Mouse (Mus musculus) embryonic facial prominence, embryonic 13.5 days (tissue): ENCODE data around the gene Stard7. TPM values are rescaled to one million over a fixed set of nuclear protein-coding genes. Genes with fewer than 3 reads are reported as not detected.

Source experiments
- ATAC-seq: fragments of 200-750 bp; cut with Nextera tagmentation; 2 replicates; pipeline ENCODE4 v1.8.0; 2017; ENCODE audit warnings: low read depth; ENCODE audit not compliant: insufficient number of reproducible peaks, insufficient read depth, low FRiP score, low TSS enrichment
- H3K27ac ChIP-seq: fragments of 300-500 bp; sonication (generic); 2 replicates; pipeline ENCODE4 v1.5.1; 2015; ENCODE audit warnings: moderate library complexity, mild to moderate bottlenecking, inconsistent platforms
- H3K27me3 ChIP-seq: fragments of 300-500 bp; sonication (generic); 2 replicates; pipeline ENCODE4 v1.6.1; 2015; ENCODE audit warnings: mild to moderate bottlenecking, inconsistent platforms
- H3K36me3 ChIP-seq: fragments of 300-500 bp; sonication (generic); 2 replicates; pipeline ENCODE4 v1.6.1; 2015; ENCODE audit warnings: mild to moderate bottlenecking, inconsistent platforms
- H3K4me1 ChIP-seq: fragments of 300-500 bp; sonication (generic); 2 replicates; pipeline ENCODE4 v1.6.1; 2015; ENCODE audit warnings: inconsistent platforms
- H3K4me2 ChIP-seq: fragments of 300-500 bp; sonication (generic); 2 replicates; pipeline ENCODE4 v1.6.1; 2015; ENCODE audit warnings: moderate library complexity, mild to moderate bottlenecking, inconsistent platforms
- H3K4me3 ChIP-seq: fragments of 300-500 bp; sonication (generic); 2 replicates; pipeline ENCODE4 v1.5.1; 2015; ENCODE audit warnings: mild to moderate bottlenecking, inconsistent platforms
- H3K9ac ChIP-seq: fragments of 300-500 bp; sonication (generic); 2 replicates; pipeline ENCODE4 v1.6.1; 2015; ENCODE audit warnings: mild to moderate bottlenecking, inconsistent platforms
- H3K9me3 ChIP-seq: fragments of 300-500 bp; sonication (generic); 2 replicates; pipeline ENCODE4 v1.6.1; 2016; ENCODE audit warnings: inconsistent platforms
- WGBS: fragments of 180-500 bp; shearing (Covaris S2); methylation state at CpG from one replicate; pipeline ENCODE4 v1.1.7; 2015; ENCODE audit warnings: mixed read lengths; 5-methylcytosine and 5-hydroxymethylcytosine counted together
- polyA plus RNA-seq: library from polyadenylated mRNA; unstranded; fragments of >200 nt; fragmentation: Nextera tagmentation; extraction: Ambion mirVana; gene quantifications from 2 replicates; pipeline ENCODE4 v1.2.1, GENCODE M21; 2015

Gene Stard7
- polyA plus RNA-seq, 1 experiment from 2014 or later, result 69.1 TPM

- no peak for ATAC-seq
- H3K4me3 ChIP-seq, result no peak overlapping the region
- H3K9ac ChIP-seq, result no peak overlapping the region
- peaks cover 42% of the 10 kb centered on the region for H3K27me3 ChIP-seq
- peaks cover 15% of the 10 kb centered on the region for H3K4me1 ChIP-seq
- no peaks in the 10 kb centered on the region for H3K36me3 ChIP-seq
- WGBS, result 80% methylated on average over 6 of the region's 6 CpGs
- H3K9me3 ChIP-seq, result no peaks in the 10 kb centered on the region
- no peak overlapping the region for H3K4me2 ChIP-seq
- no peak overlapping the region for H3K27ac ChIP-seq
These were observed 69.2 kb downstream of the Stard7 start for GRCm38 (mm10) chr2:127339262-127339661.

DNA sequence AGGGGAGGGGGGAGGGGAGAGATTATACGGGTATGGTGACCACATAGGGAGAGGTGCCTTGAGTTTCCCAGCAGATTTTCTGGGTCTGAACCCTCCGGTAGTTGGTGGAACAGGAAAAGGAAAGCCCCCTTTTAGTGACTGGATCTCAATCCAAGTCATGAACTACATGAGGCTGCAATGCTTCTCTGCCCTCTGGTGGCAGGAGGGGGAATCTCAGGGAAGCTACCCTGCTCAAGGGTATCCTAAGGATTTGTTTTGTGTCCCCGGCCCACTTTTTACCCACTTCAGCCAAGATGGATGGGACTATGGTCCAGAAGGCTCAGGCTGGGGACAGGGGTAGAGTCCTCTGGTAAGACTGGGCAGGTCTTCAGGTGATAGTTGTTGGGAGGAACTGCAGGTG is 71.1 kb downstream of the Stard7 start:
- peaks cover 23% of the 10 kb centered on the region for H3K27me3 ChIP-seq
- no peak overlapping the region for H3K27ac ChIP-seq
- no peaks in the 10 kb centered on the region for H3K36me3 ChIP-seq
- no peak overlapping the region for H3K4me3 ChIP-seq
- H3K4me2 ChIP-seq, result no peak overlapping the region
- H3K9ac ChIP-seq, result no peak overlapping the region
- no peaks in the 10 kb centered on the region for H3K9me3 ChIP-seq
- no peak for ATAC-seq
- H3K4me1 ChIP-seq, result no peaks in the 10 kb centered on the region
- WGBS, result 12% methylated on average over 3 of the region's 3 CpGs

DNA sequence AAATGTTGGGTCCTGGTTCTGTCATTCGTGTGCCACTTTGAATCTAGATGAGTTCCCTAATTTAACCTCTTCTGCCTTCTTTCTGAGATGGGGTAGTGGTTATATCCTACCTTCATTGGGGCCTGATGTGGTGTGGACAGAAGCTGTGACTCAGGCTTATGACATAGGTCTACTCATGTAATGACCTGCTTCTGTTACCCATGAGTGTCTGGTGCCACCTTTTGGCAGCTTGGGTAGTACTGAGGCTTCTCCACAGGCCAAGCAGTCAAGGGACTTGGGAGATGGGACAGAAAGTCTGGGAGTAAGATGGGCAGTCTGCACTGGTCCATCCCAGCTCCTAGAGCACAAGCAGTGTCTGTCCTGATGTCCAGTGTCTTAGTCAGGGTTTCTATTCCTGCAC is 76.3 kb downstream of the Stard7 start:
- Histone ChIP-seq H3K27ac (no peak overlapping the region), H3K9me3 (no peaks in the 10 kb centered on the region), H3K9ac (no peak overlapping the region), H3K4me3 (no peak overlapping the region), H3K4me2 (no peak overlapping the region), H3K4me1 (no peaks in the 10 kb centered on the region), H3K36me3 (no peaks in the 10 kb centered on the region), H3K27me3 (peaks cover 7% of the 10 kb centered on the region; the same call in 1 of the 2 replicates)
- ATAC-seq, result no peak
- WGBS, result 71% methylated on average over 1 of the region's 1 CpGs

DNA sequence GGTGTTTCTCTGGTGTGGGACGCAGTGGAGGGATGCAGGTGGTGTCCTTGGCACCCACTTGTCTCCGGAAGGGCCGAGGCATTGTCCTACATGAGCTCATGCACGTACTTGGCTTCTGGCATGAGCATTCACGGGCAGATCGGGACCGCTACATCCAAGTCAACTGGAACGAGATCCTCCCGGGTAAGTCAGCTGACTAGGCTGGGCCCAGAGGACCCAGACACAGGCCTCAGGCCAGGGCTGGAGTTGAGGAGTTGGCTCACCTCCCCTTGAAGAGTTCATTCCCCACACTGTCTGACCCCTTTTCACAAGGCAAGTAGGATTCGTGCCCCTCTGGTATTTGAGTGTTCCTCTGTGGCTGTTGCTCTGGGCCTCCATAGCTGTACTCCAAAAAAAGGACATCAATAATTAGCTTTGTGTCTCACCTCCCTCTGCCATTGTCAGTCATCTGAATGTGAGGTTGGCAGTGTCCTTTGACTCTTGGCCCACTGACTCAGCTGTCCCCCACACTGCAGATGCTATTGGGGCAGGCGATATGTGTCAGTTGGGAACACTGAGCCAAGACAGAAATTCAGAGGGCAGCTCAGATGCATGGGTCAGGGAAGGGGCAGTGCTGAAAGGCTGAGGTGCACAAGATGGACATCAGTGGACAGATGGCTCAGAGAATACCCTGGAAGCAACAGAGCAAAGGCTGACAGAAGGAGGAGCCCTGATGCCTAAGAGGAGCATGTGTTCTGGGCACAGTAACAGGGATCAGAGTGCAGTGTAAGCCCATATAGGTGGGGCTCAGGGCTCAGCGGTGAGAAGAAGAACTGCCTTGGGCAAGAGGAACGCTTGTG is 77.3 kb downstream of the Stard7 start:
- Histone ChIP-seq H3K4me1 (no peaks in the 10 kb centered on the region), H3K9ac (no peak overlapping the region), H3K4me3 (no peak overlapping the region), H3K27ac (no peak overlapping the region), H3K36me3 (no peaks in the 10 kb centered on the region), H3K4me2 (no peak overlapping the region), H3K9me3 (no peaks in the 10 kb centered on the region), H3K27me3 (peaks cover 7% of the 10 kb centered on the region; the same call in 1 of the 2 replicates)
- ATAC-seq, result no peak
- 80% methylated on average over 13 of the region's 13 CpGs for WGBS

Other genes starting within 250 kb of the Stard7 start
- gene Blvra, start 199.6 kb upstream of the Stard7 start, polyA plus RNA-seq, result 55.4 and 63.4 TPM in 2 replicates
- 80.3 and 81.6 TPM in 2 replicates for gene Ncaph, start 136.3 kb upstream of the Stard7 start, polyA plus RNA-seq
- gene Itpripl1, start 126.8 kb upstream of the Stard7 start, polyA plus RNA-seq, result 27.1 and 32.0 TPM in 2 replicates
- gene 1810024B03Rik, start 61.9 kb upstream of the Stard7 start, polyA plus RNA-seq, result 2.3 and 2.9 TPM in 2 replicates
- gene Snrnp200, start 61.8 kb upstream of the Stard7 start, polyA plus RNA-seq, result 64.0 and 66.7 TPM in 2 replicates
- 52.5 and 63.1 TPM in 2 replicates for gene Ciao1, start 22.4 kb upstream of the Stard7 start, polyA plus RNA-seq
- 26.8 and 29.4 TPM in 2 replicates for gene Tmem127, start 22.3 kb upstream of the Stard7 start, polyA plus RNA-seq
- gene Dusp2, start 65.9 kb downstream of the Stard7 start, polyA plus RNA-seq, result 6.7 and 8.3 TPM in 2 replicates
- gene Astl, start 68.4 kb downstream of the Stard7 start, polyA plus RNA-seq, result 0.30 and 0.76 TPM in 2 replicates
- 0.39 and 0.51 TPM in 2 replicates for gene Adra2b, start 93.0 kb downstream of the Stard7 start, polyA plus RNA-seq
- 0.12 and 0.13 TPM in 2 replicates for gene Gpat2, start 155.0 kb downstream of the Stard7 start, polyA plus RNA-seq
- 31.9 and 34.8 TPM in 2 replicates for gene Fahd2a, start 174.3 kb downstream of the Stard7 start, polyA plus RNA-seq